Mouse (Mus musculus): Measurements from ENCODE around the gene Srgn. TPM values are rescaled to one million over a fixed set of nuclear protein-coding genes. Genes with fewer than 3 reads are reported as not detected.

The Srgn gene
- total RNA-seq (2021): 10 to 100 TPM; 13.0 to 14.3 TPM
- long read RNA-seq, experiment 1, partial matches to known transcripts: 0 of 9 reads
- long read RNA-seq, experiment 1, other reads (novel, unspliced or antisense): 5 of 9 reads
- long read RNA-seq, experiment 2, transcript Srgn-201 (3 exons, 938 nt): major isoform, 8 of 9 reads
- long read RNA-seq, experiment 2, partial matches to known transcripts: 0 of 9 reads
- long read RNA-seq, experiment 2, other reads (novel, unspliced or antisense): 1 of 9 reads

- no peak for DNase-seq
Measured at GRCm38 (mm10) chr10:62527351-62527750, at the start of gene Srgn. TSS of gene Srgn (minus strand) at chr10:62527451.

- DNase-seq: no peak
Measured at GRCm38 (mm10) chr10:62575001-62575400, 47.8 kb upstream of the Srgn start.

GRCm38 (mm10) chr10:62570126-62570871, 43.0 kb upstream of the Srgn start:
- DNase-seq: no peak

GRCm38 (mm10) chr10:62568861-62569260, 41.6 kb upstream of the Srgn start:
- no peak for DNase-seq

- no peak for DNase-seq
Measured at GRCm38 (mm10) chr10:62557736-62558135, 30.5 kb upstream of the Srgn start.

GRCm38 (mm10) chr10:62556558-62556901, 29.3 kb upstream of the Srgn start:
- DNase-seq: no peak

- DNase-seq: no peak
Measured at GRCm38 (mm10) chr10:62555705-62556557, 28.7 kb upstream of the Srgn start.

GRCm38 (mm10) chr10:62553611-62554091, 26.4 kb upstream of the Srgn start:
- DNase-seq: no peak

GRCm38 (mm10) chr10:62550787-62551300, 23.6 kb upstream of the Srgn start:
- DNase-seq: no peak

GRCm38 (mm10) chr10:62549523-62550166, 22.4 kb upstream of the Srgn start:
- DNase-seq: peak; percentile 34

GRCm38 (mm10) chr10:62546441-62546840, 19.2 kb upstream of the Srgn start:
- no peak for DNase-seq

- DNase-seq: no peak
Measured at GRCm38 (mm10) chr10:62545759-62546158, 18.5 kb upstream of the Srgn start.

- no peak for DNase-seq
Measured at GRCm38 (mm10) chr10:62544316-62544715, 17.1 kb upstream of the Srgn start.

GRCm38 (mm10) chr10:62543399-62543808, 16.2 kb upstream of the Srgn start:
- DNase-seq: peak; percentile 28

GRCm38 (mm10) chr10:62542928-62543327, 15.7 kb upstream of the Srgn start:
- no peak for DNase-seq

- DNase-seq: no peak
Measured at GRCm38 (mm10) chr10:62542507-62542906, 15.3 kb upstream of the Srgn start.

GRCm38 (mm10) chr10:62541499-62541898, 14.2 kb upstream of the Srgn start:
- no peak for DNase-seq

GRCm38 (mm10) chr10:62540800-62541199, 13.5 kb upstream of the Srgn start:
- DNase-seq: no peak

- no peak for DNase-seq
Measured at GRCm38 (mm10) chr10:62534509-62534908, 7.3 kb upstream of the Srgn start.

- DNase-seq: no peak
Measured at GRCm38 (mm10) chr10:62532832-62533231, 5.6 kb upstream of the Srgn start.

- peak; percentile 49 for DNase-seq
Measured at GRCm38 (mm10) chr10:62530183-62530582, 2.9 kb upstream of the Srgn start.

GRCm38 (mm10) chr10:62522346-62522950, 4.8 kb downstream of the Srgn start:
- DNase-seq: no peak

All from gastrocnemius, postnatal 25 days (tissue).